Mouse (Mus musculus) G1E (cell line): ENCODE data around the gene Adcy2.

Experiments
- CTCF ChIP-seq: IDR thresholded peaks from 2 replicates; pipeline ENCODE4 v1.5.1; 2012; ENCODE audit warnings: low read depth, low read length, inconsistent platforms, mixed read lengths
- GATA1 ChIP-seq: IDR thresholded peaks from 2 replicates; pipeline ENCODE4 v1.6.1; 2012; ENCODE audit warnings: borderline replicate concordance, low read length, inconsistent platforms, mixed read lengths
- GATA2 ChIP-seq: IDR thresholded peaks from 2 replicates; pipeline ENCODE4 v1.6.1; 2012; ENCODE audit warnings: low read depth, low read length, inconsistent platforms, borderline replicate concordance
- TAL1 ChIP-seq: conservative IDR thresholded peaks from 2 replicates; pipeline ENCODE4 v1.6.1; 2012; ENCODE audit warnings: low read depth, low read length, inconsistent platforms, mixed read lengths

- TF ChIP-seq CTCF (no peak), GATA1 (no peak), TAL1 (no peak), GATA2 (no peak)
Measured at GRCm38 (mm10) chr13:68889929-68890593, 109.3 kb downstream of the Adcy2 start.
